Mouse (Mus musculus) hindbrain, postnatal 0 days (tissue): ENCODE measurements at regions not wholly inside any gene's neighbourhood (a gene's known extent, or its start where the extent isn't known, plus 50 kb on each side); places are given as distances from the start of the nearest gene placed in this dataset.

ENCODE experiments used
- ATAC-seq: fragments of 200-750 bp; cut with Nextera tagmentation; 2 replicates; pipeline ENCODE4 v1.8.0; 2017; ENCODE audit warnings: mild to moderate bottlenecking, moderate TSS enrichment, moderate library complexity
- DNase-seq: peaks from one replicate; pipeline ENCODE4 v3.0.0-alpha.2; 2015; ENCODE audit warnings: low spot score
- H3K27ac ChIP-seq: fragments of 300-500 bp; sonication (generic); 2 replicates; pipeline ENCODE4 v1.5.1; 2014; ENCODE audit warnings: mild to moderate bottlenecking
- H3K27me3 ChIP-seq: fragments of 300-500 bp; sonication (generic); 2 replicates; pipeline ENCODE4 v1.6.1; 2014; ENCODE audit warnings: low read length, mixed read lengths; ENCODE audit not compliant: insufficient read depth
- H3K36me3 ChIP-seq: fragments of 300-500 bp; sonication (generic); 2 replicates; pipeline ENCODE4 v1.6.1; 2014; ENCODE audit warnings: low read length, mixed read lengths; ENCODE audit not compliant: insufficient read depth
- H3K4me1 ChIP-seq: fragments of 300-500 bp; sonication (generic); 2 replicates; pipeline ENCODE4 v1.6.1; 2014; ENCODE audit warnings: antibody characterized with exemption, low read length, mixed read lengths; ENCODE audit not compliant: insufficient read depth
- H3K4me2 ChIP-seq: fragments of 300-500 bp; sonication (generic); 2 replicates; pipeline ENCODE4 v1.6.1; 2014; ENCODE audit warnings: low read depth, mild to moderate bottlenecking, low read length, moderate library complexity, mixed read lengths
- H3K4me3 ChIP-seq: fragments of 300-500 bp; sonication (generic); 2 replicates; pipeline ENCODE4 v1.5.1; 2014; ENCODE audit warnings: low read length
- H3K9ac ChIP-seq: fragments of 300-500 bp; sonication (generic); replicated peaks from 2 replicates; pipeline ENCODE4 v1.6.1; 2014; ENCODE audit warnings: mild to moderate bottlenecking, low read length, moderate library complexity, mixed read lengths
- H3K9me3 ChIP-seq: fragments of 300-500 bp; sonication (generic); 2 replicates; pipeline ENCODE4 v1.6.1; 2016; ENCODE audit warnings: low read length, mixed read lengths
- CTCF ChIP-seq: IDR thresholded peaks from 2 replicates; pipeline ENCODE4 v1.5.1; 2016; ENCODE audit warnings: antibody characterized with exemption, control low read depth, low read depth
- WGBS: fragments of 180-500 bp; shearing (Covaris S2); extraction: QIAGEN DNeasy Blood & Tissue Kit; methylation state at CpG from one replicate; pipeline ENCODE4 v1.1.7; 2014; 5-methylcytosine and 5-hydroxymethylcytosine counted together

DNA sequence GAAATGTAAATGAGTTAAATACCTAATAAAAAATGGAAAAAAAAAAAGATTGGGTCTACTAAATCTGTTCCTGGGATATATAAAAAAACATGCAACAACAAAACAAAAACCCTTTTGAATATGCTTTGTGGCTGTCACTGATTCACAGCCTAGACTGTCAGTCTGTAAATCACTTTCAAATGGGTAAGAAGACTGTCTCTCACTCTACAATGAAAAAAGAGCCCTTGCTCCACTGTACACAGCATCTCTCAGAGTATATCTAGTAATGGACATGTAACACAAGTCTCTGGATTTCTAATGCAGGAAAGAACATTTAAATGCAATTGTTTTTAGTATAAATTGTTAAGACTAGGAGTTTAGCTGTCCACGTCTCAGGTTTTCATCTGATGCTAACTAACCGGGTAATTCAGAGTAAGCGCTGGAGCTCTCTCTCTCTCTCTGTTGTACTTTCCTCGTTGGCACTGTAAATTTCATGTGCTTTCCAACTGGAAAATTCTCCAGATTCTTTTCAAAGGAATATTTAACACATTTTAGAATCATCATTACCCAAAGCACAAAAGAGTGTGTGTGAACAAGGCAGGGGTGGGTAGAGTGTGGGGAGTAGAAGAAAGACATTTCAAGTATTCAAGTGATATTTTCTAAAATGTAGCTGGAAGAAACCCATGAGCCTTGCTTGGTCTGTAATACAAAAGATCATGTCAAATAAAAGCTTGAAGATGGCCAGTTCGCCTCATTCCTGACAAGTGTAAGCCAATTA is 66.6 kb upstream of the Pam start:
- H3K4me3 ChIP-seq = no peak overlapping the region
- no peaks in the 10 kb centered on the region for H3K4me1 ChIP-seq
- H3K4me2 ChIP-seq = no peak overlapping the region
- ATAC-seq (no peak), DNase-seq (no peak)
- 77% methylated on average over 5 of the region's 5 CpGs for WGBS
- no peaks in the 10 kb centered on the region for H3K36me3 ChIP-seq
- H3K27ac ChIP-seq = no peak overlapping the region
- H3K27me3 ChIP-seq = no peaks in the 10 kb centered on the region
- H3K9ac ChIP-seq = no peak overlapping the region
- no peaks in the 10 kb centered on the region for H3K9me3 ChIP-seq
- no peak for TF ChIP-seq CTCF

DNA sequence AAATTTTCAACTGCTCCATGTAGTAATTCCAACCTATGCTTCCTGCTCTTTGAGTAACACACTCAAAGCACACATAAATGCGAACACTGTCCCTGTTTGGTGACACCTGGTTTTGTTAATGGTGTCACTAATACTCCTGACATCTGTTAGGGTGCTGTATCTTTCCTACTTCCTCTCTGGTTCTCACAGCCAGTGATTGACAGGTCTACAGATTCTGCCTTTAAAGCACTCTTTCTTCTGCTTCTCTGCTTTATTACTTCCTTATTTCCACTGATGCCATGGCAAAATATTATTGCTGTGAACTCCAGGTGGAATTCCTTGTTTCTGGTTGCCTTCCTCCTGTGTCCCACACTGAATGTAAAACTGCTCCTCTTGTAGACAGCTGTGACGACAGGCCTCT is 63.5 kb upstream of the Pam start:
- no peak overlapping the region for H3K9ac ChIP-seq
- DNase-seq (no peak), ATAC-seq (no peak)
- no peaks in the 10 kb centered on the region for H3K27me3 ChIP-seq
- no peaks in the 10 kb centered on the region for H3K4me1 ChIP-seq
- H3K27ac ChIP-seq = no peak overlapping the region
- H3K4me3 ChIP-seq = no peak overlapping the region
- TF ChIP-seq CTCF = no peak
- H3K36me3 ChIP-seq = no peaks in the 10 kb centered on the region
- WGBS = 84% methylated on average over 2 of the region's 2 CpGs
- no peaks in the 10 kb centered on the region for H3K9me3 ChIP-seq
- no peak overlapping the region for H3K4me2 ChIP-seq

DNA sequence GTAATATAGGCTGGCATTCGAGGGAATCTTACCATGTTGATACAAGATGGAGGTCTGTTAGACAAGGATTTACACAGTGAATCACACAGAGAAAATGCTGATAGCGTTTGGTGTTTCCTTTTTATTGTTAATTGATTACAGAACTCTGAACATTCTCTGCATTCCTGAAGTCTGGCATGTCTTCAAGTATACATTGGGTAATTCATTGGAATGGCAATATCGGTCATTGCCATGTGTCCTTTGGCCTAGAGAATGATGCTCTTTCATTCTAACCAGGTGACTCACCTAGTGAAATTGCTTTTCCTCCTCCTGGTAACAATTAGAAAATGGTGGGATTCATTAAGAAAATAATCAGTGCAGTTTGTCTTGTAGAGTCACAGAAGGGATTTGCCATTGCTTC is 51.9 kb upstream of the Pam start:
- H3K9ac ChIP-seq = no peak overlapping the region
- WGBS = 84% methylated on average over 3 of the region's 3 CpGs
- H3K9me3 ChIP-seq = no peaks in the 10 kb centered on the region
- no peaks in the 10 kb centered on the region for H3K36me3 ChIP-seq
- ATAC-seq (no peak), DNase-seq (no peak)
- H3K27ac ChIP-seq = no peak overlapping the region
- H3K4me1 ChIP-seq = no peaks in the 10 kb centered on the region
- TF ChIP-seq CTCF = no peak
- no peaks in the 10 kb centered on the region for H3K27me3 ChIP-seq
- H3K4me3 ChIP-seq = no peak overlapping the region
- H3K4me2 ChIP-seq = no peak overlapping the region
